Mouse (Mus musculus): ENCODE measurements around the gene 5730480H06Rik.

5730480H06Rik gene

DNA sequence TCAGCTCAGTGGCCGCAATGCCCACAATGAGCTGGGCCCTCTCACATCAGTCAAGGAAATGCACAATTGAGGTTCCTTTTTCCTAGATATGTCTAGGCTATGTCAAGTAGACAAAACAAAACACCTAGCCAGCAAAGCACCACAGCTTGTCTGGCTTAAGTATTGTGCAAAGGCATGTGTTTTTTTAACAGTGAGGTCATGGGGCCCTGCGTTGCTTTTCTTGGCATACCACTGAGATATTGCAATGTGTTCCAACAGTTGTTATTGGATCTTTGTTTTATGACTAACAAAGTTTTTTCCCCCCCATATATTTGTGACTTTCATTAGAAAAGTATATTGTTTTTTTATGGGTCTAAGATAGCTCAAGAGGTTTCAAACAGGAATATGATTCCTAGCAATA is 92.0 kb downstream of the 5730480H06Rik start:
- DNase-seq (ENCODE audit: low read depth, low spot score): no peak

DNA sequence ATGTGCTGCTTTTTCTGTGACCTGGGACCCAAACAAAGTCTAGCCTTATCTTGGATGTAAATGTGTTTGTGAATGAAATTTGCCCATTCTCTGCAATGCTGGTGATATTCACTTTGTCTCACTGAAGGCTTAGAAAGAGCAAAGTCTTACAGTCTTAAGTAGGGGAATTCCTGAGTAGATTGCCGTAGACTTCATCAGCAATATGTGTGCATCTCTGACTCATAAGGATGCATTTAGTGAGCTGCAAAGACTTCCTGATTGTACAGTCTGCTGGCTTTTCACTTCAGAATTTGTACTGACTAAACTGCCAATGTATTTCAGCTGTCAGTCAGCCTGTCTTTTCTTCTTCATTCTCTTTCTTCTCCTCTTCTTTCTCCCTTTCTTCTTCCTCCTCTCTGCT is 94.2 kb downstream of the 5730480H06Rik start:
- DNase-seq (ENCODE audit: low read depth, low spot score): no peak

DNA sequence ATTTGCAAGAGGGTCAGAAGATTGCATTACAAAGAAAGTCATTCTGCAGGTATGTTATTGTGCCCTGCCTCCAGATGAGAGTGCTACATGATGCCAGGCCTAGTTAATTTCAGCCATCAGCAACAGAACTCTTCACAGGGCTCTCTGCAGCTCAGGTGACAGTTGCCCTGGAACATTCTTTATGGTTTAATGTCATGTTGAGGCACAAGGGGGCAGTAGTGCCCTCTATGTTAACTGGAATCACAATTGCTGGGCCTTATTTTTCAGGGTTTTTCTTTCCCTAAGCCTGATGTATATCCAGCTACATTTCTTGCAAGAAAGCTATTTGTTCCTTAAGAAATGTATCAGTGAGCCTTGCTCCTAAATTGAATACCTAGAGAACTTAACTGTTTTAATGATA is 102.7 kb downstream of the 5730480H06Rik start:
- DNase-seq (ENCODE audit: low read depth, low spot score): peak; percentile 11

DNA sequence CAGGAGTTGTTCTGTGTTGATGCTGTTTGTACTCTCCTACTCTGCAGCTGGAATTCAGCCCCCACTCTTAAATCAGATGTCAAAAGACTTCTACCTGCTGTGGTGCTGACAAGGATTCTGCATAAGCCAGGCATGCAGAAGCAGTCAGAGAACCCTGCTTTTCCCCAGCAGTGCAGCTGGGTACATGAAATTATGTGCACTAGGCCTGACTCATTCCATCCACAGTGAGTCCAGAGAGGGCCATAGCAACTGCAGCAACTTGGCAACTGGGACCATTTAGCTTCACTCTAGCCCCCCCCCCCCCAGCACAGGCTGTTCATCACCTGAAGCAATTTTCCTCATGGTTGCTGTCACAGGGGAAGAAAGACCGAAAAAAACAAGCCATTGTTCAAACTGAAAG is 121.1 kb downstream of the 5730480H06Rik start:
- DNase-seq (ENCODE audit: low read depth, low spot score): no peak

DNA sequence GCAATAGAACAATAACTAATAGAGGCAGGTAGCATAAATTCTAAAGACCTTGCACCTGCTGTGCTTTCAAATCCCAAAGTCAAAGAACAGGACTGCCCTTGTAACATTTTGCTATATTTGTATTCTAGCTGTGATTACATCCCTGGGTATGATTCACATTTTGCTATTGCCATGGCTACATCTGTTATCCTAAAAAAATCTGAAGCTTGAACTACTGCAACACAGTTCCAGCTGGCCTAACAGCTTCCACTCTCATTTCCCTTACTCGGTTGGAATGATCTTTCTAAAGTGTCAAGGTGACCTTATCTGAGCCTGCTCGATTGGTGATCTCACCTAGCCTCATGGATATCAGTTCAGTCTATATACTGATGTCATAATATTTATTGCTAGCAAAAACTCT is 132.5 kb downstream of the 5730480H06Rik start:
- no peak for DNase-seq (ENCODE audit: low read depth, low spot score)
